Mouse (Mus musculus) macrophage (primary cell): ENCODE data around the gene Sgms1. TPM values are rescaled to one million over a fixed set of nuclear protein-coding genes. Genes with fewer than 3 reads are reported as not detected.
"Not testable (repeated sequence)": the region's sequence is repeated elsewhere in the genome, so short reads cannot be mapped to it uniquely, and the experiment has no call there.

ENCODE experiments used
- H3K27ac ChIP-seq: fragments of 350-480 bp; formaldehyde crosslinking; 2 replicates; pipeline ENCODE4 v1.9.0; 2021
- H3K36me3 ChIP-seq: fragments of 350-480 bp; formaldehyde crosslinking; 2 replicates; pipeline ENCODE4 v1.9.0; 2021; ENCODE audit errors: inconsistent target
- H3K4me3 ChIP-seq: fragments of 350-480 bp; formaldehyde crosslinking; 2 replicates; pipeline ENCODE4 v1.9.0; 2021; ENCODE audit errors: inconsistent target
- H3K79me2 ChIP-seq: fragments of 350-480 bp; formaldehyde crosslinking; 2 replicates; pipeline ENCODE4 v1.9.0; 2021; ENCODE audit errors: inconsistent target
- WGBS: methylation state at CpG from one replicate; pipeline ENCODE4 v1.1.7; 2026; ENCODE audit warnings: inconsistent platforms; ENCODE audit not compliant: missing documents; 5-methylcytosine and 5-hydroxymethylcytosine counted together
- polyA plus RNA-seq: library from polyadenylated mRNA; stranded (reverse); fragments of 250-400 nt; gene quantifications from 3 replicates; pipeline ENCODE4 v1.2.4, GENCODE M21; 2018; ENCODE audit warnings: inconsistent platforms

The Sgms1 gene
- polyA plus RNA-seq, 1 experiment from 2014 or later, result 20.7 TPM

- Histone ChIP-seq H3K4me3 (no peak overlapping the region), H3K79me2 (peaks cover 4% of the 10 kb centered on the region; the same call in 1 of the 2 replicates), H3K36me3 (no peaks in the 10 kb centered on the region), H3K27ac (no peak overlapping the region)
- WGBS, result 96% methylated on average over 17 of the region's 17 CpGs
These were observed 56.6 kb downstream of the Sgms1 start for GRCm38 (mm10) chr19:32332779-32333460.

GRCm38 (mm10) chr19:32330231-32330630 is 59.3 kb downstream of the Sgms1 start:
- Histone ChIP-seq H3K79me2 (peaks cover 4% of the 10 kb centered on the region; the same call in 1 of the 2 replicates), H3K36me3 (no peaks in the 10 kb centered on the region), H3K27ac (peak overlapping the region; percentile 62), H3K4me3 (no peak overlapping the region)
- 0% methylated on average over 3 of the region's 3 CpGs for WGBS

GRCm38 (mm10) chr19:32329511-32329910 is 60.0 kb downstream of the Sgms1 start:
- no peaks in the 10 kb centered on the region for H3K36me3 ChIP-seq
- H3K79me2 ChIP-seq, result peaks cover 4% of the 10 kb centered on the region; the same call in 1 of the 2 replicates
- WGBS, result 96% methylated on average over 5 of the region's 5 CpGs
- H3K4me3 ChIP-seq, result no peak overlapping the region
- peak overlapping the region; percentile 62 for H3K27ac ChIP-seq

GRCm38 (mm10) chr19:32328089-32328828 is 61.3 kb downstream of the Sgms1 start:
- Histone ChIP-seq H3K79me2 (no peaks in the 10 kb centered on the region), H3K36me3 (no peaks in the 10 kb centered on the region), H3K27ac (peak overlapping the region; percentile 16; the same call in 1 of the 2 replicates), H3K4me3 (no peak overlapping the region)
- 38% methylated on average over 2 of the region's 2 CpGs for WGBS

- 32% methylated on average over 4 of the region's 4 CpGs for WGBS
- H3K79me2 ChIP-seq, result no peaks in the 10 kb centered on the region
- H3K27ac ChIP-seq, result no peak overlapping the region
- H3K36me3 ChIP-seq, result no peaks in the 10 kb centered on the region
- no peak overlapping the region for H3K4me3 ChIP-seq
These were observed 62.9 kb downstream of the Sgms1 start for GRCm38 (mm10) chr19:32326621-32327021.

GRCm38 (mm10) chr19:32326156-32326555 is 63.4 kb downstream of the Sgms1 start:
- H3K4me3 ChIP-seq, result no peak overlapping the region
- no peaks in the 10 kb centered on the region for H3K36me3 ChIP-seq
- no peaks in the 10 kb centered on the region for H3K79me2 ChIP-seq
- WGBS, result 68% methylated on average over 3 of the region's 3 CpGs
- H3K27ac ChIP-seq, result no peak overlapping the region

- Histone ChIP-seq H3K27ac (no peak overlapping the region), H3K36me3 (no peaks in the 10 kb centered on the region), H3K79me2 (no peaks in the 10 kb centered on the region), H3K4me3 (no peak overlapping the region)
- 38% methylated on average over 10 of the region's 10 CpGs for WGBS
These were observed 64.3 kb downstream of the Sgms1 start for GRCm38 (mm10) chr19:32325100-32325768.

- WGBS, result 94% methylated on average over 1 of the region's 1 CpGs
- no peak overlapping the region for H3K27ac ChIP-seq
- no peaks in the 10 kb centered on the region for H3K36me3 ChIP-seq
- no peaks in the 10 kb centered on the region for H3K79me2 ChIP-seq
- no peak overlapping the region for H3K4me3 ChIP-seq
These were observed 65.0 kb downstream of the Sgms1 start for GRCm38 (mm10) chr19:32324550-32324949.

- Histone ChIP-seq H3K27ac (no peak overlapping the region), H3K4me3 (no peak overlapping the region), H3K79me2 (no peaks in the 10 kb centered on the region), H3K36me3 (no peaks in the 10 kb centered on the region)
- 93% methylated on average over 11 of the region's 11 CpGs for WGBS
These were observed 66.4 kb downstream of the Sgms1 start for GRCm38 (mm10) chr19:32323070-32323469.

- Histone ChIP-seq H3K27ac (no peak overlapping the region), H3K79me2 (no peaks in the 10 kb centered on the region), H3K4me3 (no peak overlapping the region), H3K36me3 (no peaks in the 10 kb centered on the region)
- 86% methylated on average over 3 of the region's 3 CpGs for WGBS
These were observed 67.0 kb downstream of the Sgms1 start for GRCm38 (mm10) chr19:32322429-32323035.

GRCm38 (mm10) chr19:32320366-32320666 is 69.2 kb downstream of the Sgms1 start:
- 76% methylated on average over 4 of the region's 4 CpGs for WGBS
- Histone ChIP-seq H3K4me3 (no peak overlapping the region), H3K36me3 (no peaks in the 10 kb centered on the region), H3K27ac (no peak overlapping the region), H3K79me2 (no peaks in the 10 kb centered on the region)

GRCm38 (mm10) chr19:32319531-32320365 is 69.8 kb downstream of the Sgms1 start:
- H3K79me2 ChIP-seq, result no peaks in the 10 kb centered on the region
- no peak overlapping the region for H3K27ac ChIP-seq
- H3K4me3 ChIP-seq, result no peak overlapping the region
- H3K36me3 ChIP-seq, result no peaks in the 10 kb centered on the region
- WGBS, result 59% methylated on average over 12 of the region's 12 CpGs

- H3K27ac ChIP-seq, result no peak overlapping the region
- no peaks in the 10 kb centered on the region for H3K36me3 ChIP-seq
- 100% methylated on average over 1 of the region's 1 CpGs for WGBS
- H3K79me2 ChIP-seq, result no peaks in the 10 kb centered on the region
- H3K4me3 ChIP-seq, result no peak overlapping the region
These were observed 70.5 kb downstream of the Sgms1 start for GRCm38 (mm10) chr19:32319057-32319456.

- 80% methylated on average over 1 of the region's 1 CpGs for WGBS
- not testable (repeated sequence) for H3K27ac ChIP-seq, H3K36me3 ChIP-seq, H3K4me3 ChIP-seq, H3K79me2 ChIP-seq
These were observed 72.2 kb downstream of the Sgms1 start for GRCm38 (mm10) chr19:32317347-32317746.
